Mouse (Mus musculus) liver, embryonic 16.5 days (tissue): ENCODE results near the gene Setdb2. TPM values are rescaled to one million over a fixed set of nuclear protein-coding genes. Genes with fewer than 3 reads are reported as not detected.
"Not testable (repeated sequence)": the region's sequence is repeated elsewhere in the genome, so short reads cannot be mapped to it uniquely, and the experiment has no call there.

Experiments
- ATAC-seq: fragments of 200-750 bp; cut with Nextera tagmentation; 2 replicates; pipeline ENCODE4 v1.8.0; 2017; ENCODE audit warnings: low read depth, mild to moderate bottlenecking, moderate number of reproducible peaks, moderate library complexity
- H3K27ac ChIP-seq: fragments of 300-500 bp; sonication (generic); 2 replicates; pipeline ENCODE4 v1.5.1; 2014; ENCODE audit warnings: mild to moderate bottlenecking, low read length
- H3K27me3 ChIP-seq: fragments of 300-500 bp; sonication (generic); 2 replicates; pipeline ENCODE4 v1.6.1; 2014; ENCODE audit warnings: low read depth, low read length, mixed read lengths; ENCODE audit not compliant: control insufficient read depth, insufficient read depth
- H3K36me3 ChIP-seq: fragments of 300-500 bp; sonication (generic); 2 replicates; pipeline ENCODE4 v1.6.1; 2014; ENCODE audit warnings: mild to moderate bottlenecking; ENCODE audit not compliant: control insufficient read depth, insufficient read depth
- H3K4me1 ChIP-seq: fragments of 300-500 bp; sonication (generic); 2 replicates; pipeline ENCODE4 v1.6.1; 2014; ENCODE audit warnings: low read depth, low read length, mixed read lengths; ENCODE audit not compliant: control insufficient read depth
- H3K4me2 ChIP-seq: fragments of 300-500 bp; sonication (generic); 2 replicates; pipeline ENCODE4 v1.6.1; 2014; ENCODE audit warnings: low read depth, low read length, mixed read lengths
- H3K4me3 ChIP-seq: fragments of 300-500 bp; sonication (generic); 2 replicates; pipeline ENCODE4 v1.5.1; 2014; ENCODE audit warnings: low read depth, mild to moderate bottlenecking, low read length
- H3K9ac ChIP-seq: fragments of 300-500 bp; sonication (generic); 2 replicates; pipeline ENCODE4 v1.6.1; 2014; ENCODE audit warnings: low read depth, low read length
- H3K9me3 ChIP-seq: fragments of 300-500 bp; sonication (generic); replicated peaks from 2 replicates; pipeline ENCODE4 v1.6.1; 2016; ENCODE audit warnings: low read length; ENCODE audit not compliant: control insufficient read depth
- WGBS: fragments of 180-500 bp; shearing (Covaris S2); extraction: QIAGEN DNeasy Blood & Tissue Kit; methylation state at CpG from one replicate; pipeline ENCODE4 v1.1.7; 2014; ENCODE audit not compliant: insufficient replicate concordance; 5-methylcytosine and 5-hydroxymethylcytosine counted together
- polyA plus RNA-seq: library from polyadenylated mRNA; unstranded; fragments of >200 nt; fragmentation: Nextera tagmentation; extraction: Ambion mirVana; gene quantifications from 2 replicates; pipeline ENCODE4 v1.2.1, GENCODE M21; 2015

Gene Setdb2
- polyA plus RNA-seq, 1 experiment from 2014 or later: 6.6 TPM

- no peak for ATAC-seq
- H3K9ac ChIP-seq: no peak overlapping the region
- WGBS: 30% methylated on average over 2 of the region's 2 CpGs
- H3K4me1 ChIP-seq: no peaks in the 10 kb centered on the region
- H3K27ac ChIP-seq: no peak overlapping the region
- H3K4me3 ChIP-seq: no peak overlapping the region
- no peaks in the 10 kb centered on the region for H3K27me3 ChIP-seq
- no peaks in the 10 kb centered on the region for H3K9me3 ChIP-seq
- H3K36me3 ChIP-seq: no peaks in the 10 kb centered on the region
- H3K4me2 ChIP-seq: no peak overlapping the region
Measured at GRCm38 (mm10) chr14:59396999-59397398, 43.7 kb downstream of the Setdb2 start.

- H3K27me3 ChIP-seq: no peaks in the 10 kb centered on the region
- no peak within 1 kb of the TSS for H3K9ac ChIP-seq
- 75% methylated on average over 3 of the region's 3 CpGs for WGBS
- no peaks in the 10 kb centered on the region for H3K9me3 ChIP-seq
- ATAC-seq: no peak
- no peak within 1 kb of the TSS for H3K4me3 ChIP-seq
- no peak within 1 kb of the TSS for H3K27ac ChIP-seq
- no peaks in the 10 kb centered on the region for H3K36me3 ChIP-seq
- no peak within 1 kb of the TSS for H3K4me2 ChIP-seq
- no peaks in the 10 kb centered on the region for H3K4me1 ChIP-seq
Measured at GRCm38 (mm10) chr14:59395281-59395680, 45.4 kb downstream of the Setdb2 start, which contains the start of gene Phf11c. Gene Phf11c, minus strand, starts transcription at chr14:59395381.

- not testable (repeated sequence) for H3K9ac ChIP-seq, H3K36me3 ChIP-seq, H3K4me3 ChIP-seq, H3K27me3 ChIP-seq, ATAC-seq, H3K4me1 ChIP-seq, H3K9me3 ChIP-seq, H3K27ac ChIP-seq, H3K4me2 ChIP-seq
- 70% methylated on average over 4 of the region's 4 CpGs for WGBS
Measured at GRCm38 (mm10) chr14:59390181-59390580, 50.5 kb downstream of the Setdb2 start.

DNA sequence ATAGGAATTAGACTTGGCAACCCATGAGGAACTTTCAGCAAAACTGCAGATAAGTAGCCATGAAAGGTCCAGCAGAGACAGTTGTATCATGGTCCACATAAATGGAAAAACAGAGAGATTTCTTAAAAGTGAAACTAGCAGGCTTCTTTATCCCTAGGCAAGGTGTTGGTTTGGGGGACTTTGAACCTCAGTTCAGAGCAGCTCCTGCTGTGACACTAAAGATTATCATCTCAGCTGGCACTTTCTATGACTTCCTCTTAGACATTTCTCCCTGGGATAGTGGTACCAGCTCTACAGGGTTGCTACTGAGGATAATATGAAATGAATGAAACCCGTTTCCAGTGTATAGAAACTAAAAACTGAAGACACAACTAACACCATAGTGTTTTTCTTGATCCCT, 51.2 kb downstream of the Setdb2 start:
- no peak for ATAC-seq
- WGBS: 32% methylated on average over 1 of the region's 1 CpGs
- Histone ChIP-seq H3K36me3 (no peaks in the 10 kb centered on the region), H3K4me3 (no peak overlapping the region), H3K9me3 (no peaks in the 10 kb centered on the region), H3K27ac (no peak overlapping the region), H3K9ac (no peak overlapping the region), H3K4me1 (no peaks in the 10 kb centered on the region), H3K4me2 (no peak overlapping the region), H3K27me3 (no peaks in the 10 kb centered on the region)

GRCm38 (mm10) chr14:59370348-59371068, 70.2 kb downstream of the Setdb2 start:
- H3K27me3 ChIP-seq: no peaks in the 10 kb centered on the region
- no peaks in the 10 kb centered on the region for H3K36me3 ChIP-seq
- WGBS: 84% methylated on average over 25 of the region's 25 CpGs
- ATAC-seq: no peak
- H3K4me1 ChIP-seq: no peaks in the 10 kb centered on the region
- no peaks in the 10 kb centered on the region for H3K9me3 ChIP-seq
- H3K4me2 ChIP-seq: no peak overlapping the region
- H3K9ac ChIP-seq: no peak overlapping the region
- H3K27ac ChIP-seq: no peak overlapping the region
- H3K4me3 ChIP-seq: no peak overlapping the region

DNA sequence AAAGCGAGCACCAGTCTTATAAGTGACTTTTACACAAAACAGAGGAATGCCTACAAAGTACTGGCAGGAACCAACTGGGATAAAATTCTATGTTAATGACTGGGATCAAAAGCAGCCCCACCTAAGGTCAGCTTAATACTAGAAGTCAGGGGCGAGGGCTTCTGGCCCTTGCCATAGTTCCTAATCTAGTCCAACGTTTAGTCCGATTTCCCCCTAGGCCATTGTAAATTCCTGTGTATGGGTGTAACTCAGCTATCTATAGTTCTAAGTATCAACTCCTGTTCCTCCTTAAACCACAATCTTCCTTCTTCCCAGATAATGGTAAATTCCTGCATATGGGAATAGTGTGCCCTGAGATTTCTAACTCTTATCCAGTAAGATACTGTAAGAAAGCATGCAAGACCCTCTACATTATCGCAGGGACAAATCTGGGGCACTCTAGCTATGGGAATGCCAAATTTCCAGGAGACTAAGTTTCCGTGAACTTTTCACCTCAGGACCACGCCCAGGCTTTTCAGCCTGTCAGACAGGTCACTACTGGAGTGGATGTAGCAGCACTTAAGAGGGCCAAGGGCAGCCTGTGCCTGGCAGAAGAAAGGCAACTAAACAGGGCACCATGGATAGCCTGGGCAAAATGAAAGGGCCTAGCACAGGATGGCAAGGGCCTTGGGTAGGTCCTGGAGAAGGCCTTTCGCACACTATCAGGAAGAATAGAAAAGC, 74.1 kb downstream of the Setdb2 start:
- no peak for ATAC-seq
- Histone ChIP-seq H3K27me3 (no peaks in the 10 kb centered on the region), H3K27ac (no peak overlapping the region), H3K9me3 (no peaks in the 10 kb centered on the region), H3K4me2 (no peak overlapping the region), H3K4me3 (no peak overlapping the region), H3K9ac (no peak overlapping the region), H3K4me1 (no peaks in the 10 kb centered on the region), H3K36me3 (no peaks in the 10 kb centered on the region)
- WGBS: 66% methylated on average over 8 of the region's 8 CpGs

DNA sequence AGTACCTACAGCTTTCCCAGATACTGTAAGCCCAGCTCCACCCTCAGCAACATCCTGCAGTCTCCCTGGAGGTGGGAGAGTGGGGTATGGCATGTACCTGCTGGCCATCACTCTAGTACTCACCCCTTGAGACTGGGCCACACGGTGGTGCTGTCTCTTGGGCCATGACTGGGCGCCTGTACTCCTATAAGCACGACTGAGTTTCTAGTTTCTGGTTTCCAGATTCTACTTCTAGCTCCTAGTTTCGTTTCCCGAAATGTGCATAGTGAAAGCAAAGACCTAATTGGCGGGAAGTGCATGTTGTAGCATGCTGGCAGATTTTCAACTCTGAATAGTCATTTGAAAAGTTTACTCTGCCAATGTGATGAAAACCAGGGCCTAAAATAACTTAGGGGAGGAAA, 75.4 kb downstream of the Setdb2 start, which contains the start of gene Phf11d:
Gene Phf11d, minus strand, starts transcription at position 227 of the 401 bp plus-strand sequence.
- no peaks in the 10 kb centered on the region for H3K36me3 ChIP-seq
- no peak within 1 kb of the TSS for H3K27ac ChIP-seq

More for the DNA sequence above, 75.4 kb downstream of the Setdb2 start, which contains the start of gene Phf11d:
- Histone ChIP-seq H3K4me1 (no peaks in the 10 kb centered on the region), H3K27me3 (no peaks in the 10 kb centered on the region), H3K9ac (no peak within 1 kb of the TSS), H3K4me3 (no peak within 1 kb of the TSS), H3K9me3 (no peaks in the 10 kb centered on the region), H3K4me2 (no peak within 1 kb of the TSS)
- ATAC-seq: no peak
- WGBS: 56% methylated on average over 6 of the region's 6 CpGs
